Mouse (Mus musculus) lung, embryonic 15.5 days (tissue): ENCODE data around the gene Gm26558. TPM values are rescaled to one million over a fixed set of nuclear protein-coding genes. Genes with fewer than 3 reads are reported as not detected.

ENCODE experiments used
- ATAC-seq: fragments of 200-750 bp; cut with Nextera tagmentation; 2 replicates; pipeline ENCODE4 v1.8.0; 2017; ENCODE audit warnings: moderate number of reproducible peaks, borderline replicate concordance; ENCODE audit not compliant: low FRiP score, low TSS enrichment; ENCODE audit errors: extremely low read depth
- H3K27ac ChIP-seq: fragments of 300-500 bp; sonication (generic); 2 replicates; pipeline ENCODE4 v1.5.1; 2015; ENCODE audit warnings: moderate library complexity, mild to moderate bottlenecking, inconsistent platforms
- H3K27me3 ChIP-seq: fragments of 300-500 bp; sonication (generic); 2 replicates; pipeline ENCODE4 v1.6.1; 2015; ENCODE audit warnings: inconsistent platforms
- H3K36me3 ChIP-seq: fragments of 300-500 bp; sonication (generic); 2 replicates; pipeline ENCODE4 v1.6.1; 2015; ENCODE audit warnings: inconsistent platforms
- H3K4me1 ChIP-seq: fragments of 300-500 bp; sonication (generic); 2 replicates; pipeline ENCODE4 v1.6.1; 2015; ENCODE audit warnings: inconsistent platforms
- H3K4me2 ChIP-seq: fragments of 300-500 bp; sonication (generic); 2 replicates; pipeline ENCODE4 v1.6.1; 2015; ENCODE audit warnings: inconsistent platforms, mild to moderate bottlenecking, moderate library complexity
- H3K4me3 ChIP-seq: fragments of 300-500 bp; sonication (generic); 2 replicates; pipeline ENCODE4 v1.5.1; 2015; ENCODE audit warnings: mild to moderate bottlenecking, inconsistent platforms
- H3K9ac ChIP-seq: fragments of 300-500 bp; sonication (generic); 2 replicates; pipeline ENCODE4 v1.6.1; 2015; ENCODE audit warnings: inconsistent platforms
- H3K9me3 ChIP-seq: fragments of 300-500 bp; sonication (generic); 2 replicates; pipeline ENCODE4 v1.6.1; 2016; ENCODE audit warnings: inconsistent platforms
- WGBS: fragments of 180-500 bp; shearing (Covaris S2); methylation state at CpG from one replicate; pipeline ENCODE4 v1.1.7; 2015; 5-methylcytosine and 5-hydroxymethylcytosine counted together
- polyA plus RNA-seq: library from polyadenylated mRNA; unstranded; fragments of >200 nt; fragmentation: Nextera tagmentation; extraction: Ambion mirVana; gene quantifications from 2 replicates; pipeline ENCODE4 v1.2.1, GENCODE M21; 2015

Gene Gm26558
- polyA plus RNA-seq, 1 experiment from 2014 or later: 5.0 TPM

- Histone ChIP-seq H3K4me3 (no peak overlapping the region), H3K9ac (no peak overlapping the region), H3K4me2 (no peak overlapping the region), H3K27ac (no peak overlapping the region), H3K36me3 (no peaks in the 10 kb centered on the region), H3K9me3 (no peaks in the 10 kb centered on the region), H3K4me1 (no peaks in the 10 kb centered on the region), H3K27me3 (no peaks in the 10 kb centered on the region)
- WGBS: 71% methylated on average over 6 of the region's 6 CpGs
- no peak for ATAC-seq
Measured at GRCm38 (mm10) chr2:70645266-70645780, 16.6 kb downstream of the Gm26558 start.

GRCm38 (mm10) chr2:70642971-70643565, 18.8 kb downstream of the Gm26558 start:
- Histone ChIP-seq H3K27ac (no peak overlapping the region), H3K4me2 (no peak overlapping the region)
- WGBS: 52% methylated on average over 16 of the region's 16 CpGs

DNA sequence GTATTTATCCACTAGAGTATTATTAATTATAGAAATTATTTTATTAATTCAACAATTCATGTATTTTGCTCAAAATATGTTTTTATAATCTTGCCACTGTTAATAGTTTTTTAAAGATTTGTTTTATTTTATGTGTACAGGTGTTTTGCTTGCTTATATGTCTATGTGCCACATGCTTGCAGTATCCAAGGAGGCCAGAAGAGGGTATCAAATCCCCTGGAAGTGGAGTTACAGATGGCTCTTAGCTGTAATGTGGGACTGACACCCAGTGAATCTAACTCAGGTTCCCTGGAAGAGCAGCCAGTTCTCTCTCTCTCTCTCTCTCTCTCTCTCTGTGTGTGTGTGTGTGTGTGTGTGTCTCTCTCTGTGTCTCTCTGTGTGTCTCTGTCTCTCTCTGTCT, 20.9 kb downstream of the Gm26558 start:
- Histone ChIP-seq H3K4me3 (no peak overlapping the region), H3K36me3 (no peaks in the 10 kb centered on the region), H3K9me3 (no peaks in the 10 kb centered on the region), H3K4me2 (no peak overlapping the region), H3K4me1 (no peaks in the 10 kb centered on the region), H3K27ac (no peak overlapping the region), H3K9ac (no peak overlapping the region), H3K27me3 (no peaks in the 10 kb centered on the region)
- ATAC-seq: no peak

More at GRCm38 (mm10) chr2:70642971-70643565, 18.8 kb downstream of the Gm26558 start:
- Histone ChIP-seq H3K27me3 (no peaks in the 10 kb centered on the region), H3K9me3 (no peaks in the 10 kb centered on the region), H3K4me3 (no peak overlapping the region), H3K9ac (no peak overlapping the region), H3K4me1 (no peaks in the 10 kb centered on the region), H3K36me3 (no peaks in the 10 kb centered on the region)
- no peak for ATAC-seq

- no peak overlapping the region for H3K9ac ChIP-seq
- H3K27me3 ChIP-seq: no peaks in the 10 kb centered on the region
- H3K4me2 ChIP-seq: no peak overlapping the region
- H3K9me3 ChIP-seq: no peaks in the 10 kb centered on the region
- no peak overlapping the region for H3K27ac ChIP-seq
- H3K4me3 ChIP-seq: no peak overlapping the region
- H3K4me1 ChIP-seq: no peaks in the 10 kb centered on the region
- no peak for ATAC-seq
- no peaks in the 10 kb centered on the region for H3K36me3 ChIP-seq
- 84% methylated on average over 5 of the region's 5 CpGs for WGBS
Measured at GRCm38 (mm10) chr2:70634028-70634690, 27.7 kb downstream of the Gm26558 start.

- Histone ChIP-seq H3K27ac (no peak overlapping the region), H3K4me2 (no peak overlapping the region), H3K4me1 (no peaks in the 10 kb centered on the region), H3K36me3 (no peaks in the 10 kb centered on the region), H3K9ac (no peak overlapping the region), H3K4me3 (no peak overlapping the region), H3K27me3 (no peaks in the 10 kb centered on the region), H3K9me3 (no peaks in the 10 kb centered on the region)
- ATAC-seq: no peak
- 92% methylated on average over 1 of the region's 1 CpGs for WGBS
Measured at GRCm38 (mm10) chr2:70632412-70632811, 29.5 kb downstream of the Gm26558 start.

DNA sequence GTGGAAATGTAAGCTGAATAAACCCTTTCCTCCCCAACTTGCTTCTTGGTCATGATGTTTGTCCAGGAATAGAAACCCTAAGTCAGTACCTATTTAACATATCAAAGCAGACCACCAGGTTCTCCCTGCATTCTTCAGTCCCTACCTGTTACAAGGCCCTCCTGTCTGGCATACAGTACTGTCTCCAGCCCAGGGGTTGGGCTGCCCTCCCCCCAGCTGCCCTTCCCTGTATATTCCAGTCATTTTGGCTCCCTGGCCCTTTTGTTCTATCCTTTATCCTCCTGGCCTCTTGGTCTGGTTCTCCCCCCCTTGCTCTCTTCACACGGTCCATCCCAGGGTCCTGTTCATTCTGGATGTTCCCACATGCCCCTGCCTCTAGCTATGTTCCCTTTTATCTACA, 30.6 kb downstream of the Gm26558 start:
- H3K27ac ChIP-seq: no peak overlapping the region
- no peak overlapping the region for H3K9ac ChIP-seq
- no peaks in the 10 kb centered on the region for H3K9me3 ChIP-seq
- H3K4me1 ChIP-seq: no peaks in the 10 kb centered on the region
- H3K27me3 ChIP-seq: no peaks in the 10 kb centered on the region
- H3K36me3 ChIP-seq: no peaks in the 10 kb centered on the region
- ATAC-seq: no peak
- no peak overlapping the region for H3K4me3 ChIP-seq
- no peak overlapping the region for H3K4me2 ChIP-seq
- 81% methylated on average over 1 of the region's 1 CpGs for WGBS

- Histone ChIP-seq H3K27ac (no peak overlapping the region), H3K4me1 (no peaks in the 10 kb centered on the region), H3K9me3 (no peaks in the 10 kb centered on the region), H3K4me3 (no peak overlapping the region), H3K27me3 (no peaks in the 10 kb centered on the region), H3K9ac (no peak overlapping the region), H3K4me2 (peak overlapping the region; percentile 40), H3K36me3 (no peaks in the 10 kb centered on the region)
- 64% methylated on average over 3 of the region's 3 CpGs for WGBS
- no peak for ATAC-seq
Measured at GRCm38 (mm10) chr2:70629921-70630320, 32.0 kb downstream of the Gm26558 start.

DNA sequence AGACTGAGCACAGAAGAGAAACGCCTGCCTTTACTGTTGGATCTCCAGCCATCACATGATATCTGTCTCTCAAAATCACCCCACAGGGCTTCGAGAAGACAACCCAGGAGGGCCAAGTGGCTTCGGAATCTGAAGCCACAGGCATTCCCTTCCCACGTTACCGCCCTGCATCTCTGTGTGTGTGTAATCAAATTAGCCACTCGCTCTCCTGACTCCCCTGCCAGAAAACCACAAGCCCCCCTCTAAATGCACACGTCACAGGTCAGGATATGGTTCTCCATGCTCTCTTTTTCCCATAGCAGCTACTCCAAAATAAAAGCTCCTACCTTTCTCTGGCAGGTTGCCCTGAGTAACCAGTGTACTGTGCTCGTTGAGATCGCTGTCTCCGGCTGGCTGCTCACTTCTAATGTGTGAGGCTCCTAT, 32.6 kb downstream of the Gm26558 start:
- 12% methylated on average over 10 of the region's 10 CpGs for WGBS
- Histone ChIP-seq H3K27me3 (no peaks in the 10 kb centered on the region), H3K9me3 (no peaks in the 10 kb centered on the region), H3K4me2 (peak overlapping the region; percentile 40), H3K4me3 (peak overlapping the region; percentile 16), H3K9ac (no peak overlapping the region), H3K4me1 (no peaks in the 10 kb centered on the region), H3K27ac (no peak overlapping the region), H3K36me3 (no peaks in the 10 kb centered on the region)
- ATAC-seq: peak; percentile 59; the same call in 1 of the 2 replicates

GRCm38 (mm10) chr2:70628397-70628796, 33.5 kb downstream of the Gm26558 start:
- no peak overlapping the region for H3K9ac ChIP-seq
- H3K9me3 ChIP-seq: no peaks in the 10 kb centered on the region
- 88% methylated on average over 12 of the region's 12 CpGs for WGBS
- no peaks in the 10 kb centered on the region for H3K36me3 ChIP-seq
- H3K4me3 ChIP-seq: no peak overlapping the region
- H3K4me1 ChIP-seq: no peaks in the 10 kb centered on the region
- ATAC-seq: no peak
- H3K27me3 ChIP-seq: no peaks in the 10 kb centered on the region
- no peak overlapping the region for H3K4me2 ChIP-seq
- no peak overlapping the region for H3K27ac ChIP-seq

- no peaks in the 10 kb centered on the region for H3K9me3 ChIP-seq
- no peak overlapping the region for H3K4me2 ChIP-seq
- no peaks in the 10 kb centered on the region for H3K36me3 ChIP-seq
- no peaks in the 10 kb centered on the region for H3K4me1 ChIP-seq
- H3K4me3 ChIP-seq: no peak overlapping the region
- H3K27me3 ChIP-seq: no peaks in the 10 kb centered on the region
- WGBS: 44% methylated on average over 7 of the region's 7 CpGs
- no peak for ATAC-seq
- no peak overlapping the region for H3K9ac ChIP-seq
- H3K27ac ChIP-seq: no peak overlapping the region
Measured at GRCm38 (mm10) chr2:70625761-70626160, 36.1 kb downstream of the Gm26558 start.

- Histone ChIP-seq H3K4me2 (no peak overlapping the region), H3K4me1 (no peaks in the 10 kb centered on the region), H3K36me3 (no peaks in the 10 kb centered on the region), H3K9ac (no peak overlapping the region), H3K9me3 (no peaks in the 10 kb centered on the region), H3K4me3 (no peak overlapping the region), H3K27me3 (no peaks in the 10 kb centered on the region), H3K27ac (no peak overlapping the region)
- WGBS: 61% methylated on average over 4 of the region's 4 CpGs
- ATAC-seq: no peak
Measured at GRCm38 (mm10) chr2:70622244-70622643, 39.7 kb downstream of the Gm26558 start.

- 23% methylated on average over 6 of the region's 6 CpGs for WGBS
- H3K4me1 ChIP-seq: no peaks in the 10 kb centered on the region
- H3K27me3 ChIP-seq: no peaks in the 10 kb centered on the region
- no peak overlapping the region for H3K4me2 ChIP-seq
- ATAC-seq: no peak
- no peaks in the 10 kb centered on the region for H3K9me3 ChIP-seq
- no peaks in the 10 kb centered on the region for H3K36me3 ChIP-seq
- H3K9ac ChIP-seq: no peak overlapping the region
- no peak overlapping the region for H3K4me3 ChIP-seq
- H3K27ac ChIP-seq: no peak overlapping the region
Measured at GRCm38 (mm10) chr2:70620225-70620624, 41.7 kb downstream of the Gm26558 start.
